Mouse (Mus musculus) brain, embryonic 14.5 days (tissue): ENCODE measurements around the gene Alg12. TPM values are rescaled to one million over a fixed set of nuclear protein-coding genes. Genes with fewer than 3 reads are reported as not detected.

Source experiments
- DNase-seq: peaks from one replicate; pipeline ENCODE4 v3.0.0-alpha.2; 2011; ENCODE audit warnings: low read depth
- CTCF ChIP-seq: fragments of 200-500 bp; IDR thresholded peaks from 2 replicates; pipeline ENCODE4 v1.5.1; 2012; ENCODE audit warnings: inconsistent platforms, mild to moderate bottlenecking, moderate library complexity, borderline replicate concordance; ENCODE audit not compliant: insufficient read depth, insufficient read length; ENCODE audit errors: extremely low read depth
- POLR2A ChIP-seq: fragments of 200-500 bp; IDR thresholded peaks from 2 replicates; pipeline ENCODE4 v1.6.1; 2012; ENCODE audit warnings: mild to moderate bottlenecking, inconsistent platforms, borderline replicate concordance; ENCODE audit not compliant: poor library complexity, insufficient read depth, insufficient read length, severe bottlenecking; ENCODE audit errors: extremely low read depth
- polyA plus RNA-seq: library from polyadenylated mRNA; depleted of rRNA; stranded (reverse); fragments of >200 nt; gene quantifications from 2 replicates; pipeline ENCODE4 v1.2.3, GENCODE M21; 2012; rRNA removed

Alg12 gene
- polyA plus RNA-seq = 14.2 and 15.4 TPM in 2 replicates

DNA sequence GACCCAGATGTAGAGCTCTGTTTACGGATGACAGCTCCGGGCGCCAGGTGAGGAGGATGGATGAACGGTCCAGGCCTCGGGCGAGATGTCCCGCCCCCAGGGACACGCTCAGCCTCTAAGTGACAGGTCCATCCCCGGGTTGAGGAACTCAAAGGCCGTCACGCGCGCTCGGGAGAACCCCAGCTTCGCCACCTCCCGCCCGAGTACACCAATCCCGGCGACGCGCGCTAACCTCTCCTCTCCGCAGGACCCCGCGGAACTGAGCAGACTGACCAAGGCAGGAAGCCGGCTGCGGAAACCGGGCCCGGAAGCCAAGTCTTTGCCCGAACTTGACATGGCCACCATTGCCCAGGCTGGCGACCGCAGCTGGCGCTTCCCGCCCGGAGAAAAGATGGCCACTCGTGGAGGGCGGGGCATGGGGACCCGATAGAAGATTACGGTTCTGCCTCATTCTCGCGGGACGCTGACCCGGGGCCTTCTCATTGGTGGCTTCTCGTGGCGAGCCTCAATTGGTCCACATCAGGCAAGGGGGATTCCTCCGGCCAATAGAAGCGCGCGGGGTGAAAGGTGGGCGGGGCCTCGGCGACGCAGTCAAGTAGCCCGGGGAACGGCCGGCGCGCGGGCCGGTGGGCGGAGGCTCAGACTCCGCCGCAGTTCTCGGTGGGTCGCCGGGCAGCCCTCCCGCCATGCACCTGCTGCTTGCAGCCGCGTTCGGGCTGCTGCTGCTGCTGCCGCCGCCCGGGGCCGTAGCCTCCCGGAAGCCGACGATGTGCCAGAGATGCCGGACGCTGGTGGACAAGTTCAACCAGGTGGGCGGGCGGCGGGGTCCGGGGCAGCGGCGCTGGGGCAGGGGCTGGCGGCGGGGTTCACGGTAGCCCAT, at the start of gene Alg12, which contains the start of gene Creld2:
Gene Alg12, minus strand, starts transcription at position 293 of the 880 bp plus-strand sequence.
Gene Creld2, plus strand, starts transcription at position 621 of the 880 bp plus-strand sequence.
- TF ChIP-seq CTCF = no peak
- peak; percentile 98 for TF ChIP-seq POLR2A
- DNase-seq = peak; percentile 100

DNA sequence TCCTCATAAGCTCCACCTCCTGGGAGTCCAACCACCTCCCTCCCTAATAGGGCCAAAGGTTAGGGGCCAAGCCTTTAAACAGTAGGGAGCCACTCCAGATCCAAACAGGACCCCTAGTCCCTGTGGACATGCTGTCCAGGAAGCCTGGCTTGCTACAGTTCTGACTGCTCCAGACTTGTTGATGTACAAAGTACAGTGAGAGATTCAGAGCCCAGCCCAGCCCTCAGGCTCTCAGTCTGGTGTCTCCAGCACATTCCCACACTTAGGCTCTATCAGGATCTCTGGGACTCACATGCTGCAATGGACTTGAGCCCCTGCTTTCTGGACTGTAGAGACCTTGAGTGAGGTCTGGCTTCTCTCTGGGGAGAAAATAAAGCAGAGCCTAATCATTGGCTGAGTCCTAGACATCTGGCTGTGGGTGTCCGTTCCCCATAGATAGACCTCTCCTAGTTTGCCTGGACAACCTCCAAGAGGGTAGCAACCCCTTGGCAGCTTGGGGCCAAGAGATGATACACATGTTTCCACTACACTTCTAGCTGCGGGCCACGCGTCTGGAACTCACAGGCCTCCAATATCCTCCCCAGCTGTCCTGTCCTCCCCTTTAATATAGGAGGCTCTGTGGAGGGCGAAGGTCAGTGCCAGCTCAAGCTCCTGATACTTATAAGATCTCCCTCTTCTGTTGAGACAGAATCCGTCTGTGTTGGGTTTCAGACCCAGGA, 49.1 kb upstream of the Alg12 start:
- no peak for DNase-seq
- TF ChIP-seq CTCF (no peak), POLR2A (no peak)

DNA sequence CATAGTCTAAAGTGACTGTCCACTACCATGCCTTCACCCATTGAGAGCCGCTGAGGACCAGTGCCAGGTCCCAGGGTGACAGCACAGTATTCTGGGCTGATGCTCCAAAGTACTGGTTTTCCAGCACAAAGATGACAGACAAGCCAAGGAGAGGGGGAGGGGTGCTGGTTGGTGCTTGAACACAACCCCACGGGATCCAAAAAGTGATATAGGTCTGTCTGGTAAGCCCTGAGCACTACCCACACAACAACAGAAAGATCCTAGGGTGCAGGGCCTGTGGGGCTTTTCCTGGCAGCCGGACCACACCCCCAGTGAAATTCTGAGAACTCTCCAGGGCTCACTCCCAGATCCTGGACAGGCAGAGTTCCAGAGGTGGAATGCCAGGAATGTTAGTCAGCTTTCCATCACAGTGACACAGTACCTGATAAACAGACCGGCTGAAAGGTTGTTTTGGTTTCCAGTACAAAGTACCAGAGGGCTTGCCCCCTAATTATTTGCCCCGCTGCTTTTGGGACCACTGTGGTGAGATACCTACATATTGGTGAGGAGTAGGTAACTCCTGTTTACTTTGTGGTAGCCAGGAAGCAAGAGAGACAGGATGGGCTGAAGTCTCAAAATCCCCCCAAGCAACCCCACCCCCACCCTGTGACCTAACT, 48.4 kb upstream of the Alg12 start:
- TF ChIP-seq POLR2A = no peak
- no peak for TF ChIP-seq CTCF
- DNase-seq = no peak

DNA sequence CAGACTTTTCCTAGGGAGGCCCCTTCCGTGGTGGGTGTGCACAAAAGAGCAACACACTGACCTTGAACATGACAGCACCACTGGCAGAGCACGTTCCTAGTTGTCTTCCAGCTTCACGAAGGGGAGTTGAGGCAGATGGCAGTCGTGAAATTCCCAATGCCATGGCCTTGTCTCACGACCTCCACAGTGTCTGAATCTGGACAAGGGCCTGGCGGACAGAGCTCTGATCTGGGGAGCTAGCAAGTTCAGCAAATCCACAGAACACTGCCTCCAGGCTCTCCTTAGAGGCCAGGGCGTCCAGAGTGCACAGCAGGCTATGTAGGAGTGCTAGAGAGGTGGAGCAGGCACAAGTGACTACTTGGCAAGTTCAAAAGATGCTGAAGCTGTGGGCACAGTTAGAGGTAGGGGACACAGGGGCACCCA, 47.8 kb upstream of the Alg12 start:
- no peak for TF ChIP-seq CTCF
- TF ChIP-seq POLR2A = no peak
- DNase-seq = no peak

DNA sequence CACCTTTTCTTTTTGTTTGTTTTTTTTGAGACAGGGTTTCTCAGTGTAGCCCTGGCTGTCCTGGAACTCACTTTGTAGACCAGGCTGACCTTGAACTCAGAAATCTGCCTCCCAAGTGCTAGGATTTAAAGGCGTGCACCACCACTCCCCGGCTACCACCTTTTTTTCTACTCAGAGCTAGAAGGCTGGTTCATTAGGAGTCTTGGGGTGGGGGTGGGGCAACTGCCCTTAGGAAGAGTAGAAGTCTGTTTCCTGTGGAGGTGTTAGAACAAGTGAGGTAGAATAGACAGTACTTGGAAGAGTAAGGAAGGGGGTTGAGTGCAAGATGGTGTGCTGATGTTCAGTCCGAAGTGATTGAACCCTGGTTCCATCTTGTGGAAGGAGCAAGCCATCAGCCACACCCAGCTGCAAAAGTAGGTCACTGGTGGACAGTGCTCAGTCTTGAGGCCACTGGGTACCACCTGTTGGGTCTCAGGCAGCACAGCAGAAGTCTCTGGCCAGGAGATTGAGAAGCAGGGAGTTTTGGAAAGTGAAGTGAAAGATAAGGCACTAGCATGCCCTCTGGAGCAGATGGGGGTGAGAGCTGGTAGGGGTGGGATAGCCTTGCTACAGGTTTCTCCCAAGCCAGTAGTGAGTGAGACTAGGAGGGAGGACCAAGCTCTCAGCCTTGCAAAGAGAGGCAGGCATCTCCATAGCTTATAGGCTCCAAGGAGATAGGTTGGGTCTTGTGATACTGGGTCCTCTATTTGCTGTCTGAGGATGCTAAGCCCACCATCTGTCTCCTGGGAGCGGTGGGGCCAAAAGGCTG, 47.0 kb upstream of the Alg12 start:
- TF ChIP-seq POLR2A (no peak), CTCF (no peak)
- no peak for DNase-seq

DNA sequence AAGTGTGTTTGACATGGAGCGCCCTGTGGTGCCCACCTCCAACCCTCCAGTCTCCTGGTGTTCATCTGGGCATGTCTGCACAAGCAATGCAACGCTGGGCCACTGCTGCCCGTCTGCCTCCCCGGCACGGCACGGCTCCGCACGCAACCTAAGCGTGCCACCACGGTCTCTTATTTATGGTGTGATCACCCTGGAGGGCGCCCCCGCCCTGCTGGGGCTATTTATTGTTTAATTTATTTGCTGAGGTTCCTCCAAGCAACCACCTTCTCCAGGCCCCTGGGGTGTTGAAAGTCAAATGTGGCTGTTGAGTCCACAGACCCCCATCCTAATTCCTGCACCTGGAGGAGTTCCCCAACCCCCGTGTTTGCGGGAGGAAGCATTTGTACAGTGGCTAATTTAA, 45.9 kb upstream of the Alg12 start:
- TF ChIP-seq POLR2A (no peak), CTCF (no peak)
- DNase-seq = no peak

DNA sequence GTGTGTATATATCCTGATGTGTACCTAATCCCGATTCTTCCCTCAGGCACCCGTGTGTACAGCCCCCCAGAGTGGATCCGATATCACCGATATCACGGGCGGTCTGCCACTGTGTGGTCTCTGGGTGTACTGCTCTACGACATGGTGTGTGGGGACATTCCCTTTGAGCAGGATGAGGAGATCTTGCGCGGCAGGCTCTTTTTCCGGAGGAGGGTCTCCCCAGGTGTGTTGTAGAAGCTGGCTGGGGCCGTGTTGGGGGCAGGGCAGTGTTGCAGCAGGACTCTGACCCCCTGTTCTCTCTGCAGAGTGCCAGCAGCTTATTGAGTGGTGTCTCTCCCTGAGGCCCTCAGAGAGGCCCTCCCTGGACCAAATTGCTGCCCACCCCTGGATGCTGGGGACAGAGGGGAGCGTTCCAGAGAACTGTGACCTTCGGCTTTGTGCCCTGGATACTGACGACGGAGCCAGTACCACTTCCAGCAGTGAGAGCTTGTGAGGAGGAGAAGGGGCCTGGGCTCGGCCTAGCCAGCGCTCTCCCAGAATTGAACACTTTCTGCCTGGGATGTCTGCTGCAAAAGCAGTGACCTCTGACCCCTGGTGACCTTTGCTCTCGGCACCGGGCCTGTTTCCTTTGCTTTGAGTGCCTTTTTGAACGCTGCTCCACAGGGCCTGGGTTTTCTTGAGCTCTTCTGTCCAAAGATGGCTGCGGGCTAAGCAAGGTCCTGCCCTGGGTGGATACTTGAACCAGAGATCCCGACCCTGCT, 45.3 kb upstream of the Alg12 start:
- TF ChIP-seq POLR2A (no peak), CTCF (0 out of 2 replicates have a peak, but pooled peaks have one; percentile 2)
- no peak for DNase-seq

DNA sequence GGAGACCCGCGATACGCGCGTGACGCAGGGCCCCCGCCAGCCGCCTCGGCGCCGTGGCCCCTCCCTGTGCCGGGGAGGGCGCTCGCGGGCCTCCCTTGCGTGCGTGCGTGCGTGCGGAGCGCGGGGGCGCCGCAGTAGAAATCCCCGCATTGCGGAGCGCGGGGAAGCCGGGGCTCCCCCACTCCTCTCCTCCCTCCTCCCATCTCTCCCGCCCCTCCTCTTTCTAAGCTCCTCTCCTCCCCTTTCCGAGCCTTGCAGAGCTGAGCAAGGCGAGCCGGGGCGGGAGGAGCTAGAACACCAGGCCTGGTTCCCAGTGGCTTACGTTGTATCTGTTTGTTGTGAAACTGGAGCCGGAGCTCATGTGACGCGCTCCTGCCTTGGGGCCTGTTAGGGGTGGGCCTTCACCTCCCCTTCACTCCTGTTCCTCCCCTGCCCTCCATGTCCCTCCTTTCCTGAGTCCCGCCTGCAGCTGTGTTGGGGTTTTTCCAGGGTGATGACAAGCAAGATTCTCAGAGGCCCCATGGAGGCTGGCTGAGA, 44.6 kb upstream of the Alg12 start:
- DNase-seq = peak; percentile 97
- TF ChIP-seq POLR2A = 0 out of 2 replicates have a peak, but pooled peaks have one; percentile 10
- no peak for TF ChIP-seq CTCF

DNA sequence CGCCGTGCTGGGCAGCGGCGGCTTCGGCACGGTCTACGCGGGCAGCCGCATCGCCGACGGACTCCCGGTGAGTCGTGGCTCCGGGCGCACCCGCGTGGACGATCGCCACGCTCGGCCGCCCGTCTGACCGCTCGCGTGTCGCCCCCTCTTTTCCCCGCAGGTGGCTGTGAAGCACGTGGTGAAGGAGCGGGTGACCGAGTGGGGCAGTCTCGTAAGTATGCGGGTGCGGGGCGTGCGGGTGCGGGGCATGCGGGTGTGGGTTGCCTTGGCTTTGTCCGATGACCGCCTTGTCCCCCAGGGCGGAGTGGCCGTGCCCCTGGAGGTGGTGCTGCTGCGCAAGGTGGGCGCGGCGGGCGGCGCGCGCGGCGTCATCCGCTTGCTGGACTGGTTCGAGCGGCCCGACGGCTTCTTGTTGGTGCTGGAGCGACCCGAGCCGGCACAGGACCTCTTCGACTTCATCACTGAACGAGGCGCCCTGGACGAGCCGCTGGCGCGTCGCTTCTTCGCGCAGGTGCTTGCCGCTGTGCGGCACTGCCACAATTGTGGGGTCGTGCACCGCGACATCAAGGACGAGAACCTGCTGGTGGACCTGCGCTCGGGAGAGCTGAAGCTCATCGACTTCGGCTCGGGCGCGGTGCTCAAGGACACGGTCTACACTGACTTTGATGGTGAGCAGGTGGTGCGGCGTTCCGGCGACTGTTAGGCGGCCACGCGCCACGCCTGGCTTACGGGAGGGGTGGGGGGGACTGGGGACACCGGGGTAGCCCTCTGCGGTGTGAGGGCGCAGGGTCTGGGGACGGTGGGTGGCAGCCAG, 44.0 kb upstream of the Alg12 start:
- DNase-seq = peak; percentile 68
- no peak for TF ChIP-seq POLR2A
- no peak for TF ChIP-seq CTCF
